Mouse (Mus musculus) lung, postnatal 36 days (tissue): Measurements from ENCODE around the gene Cdhr2.

ENCODE experiments used
- DNase-seq: peaks from one replicate; pipeline ENCODE4 v3.0.0; 2022; ENCODE audit warnings: mixed read lengths

The Cdhr2 gene

DNA sequence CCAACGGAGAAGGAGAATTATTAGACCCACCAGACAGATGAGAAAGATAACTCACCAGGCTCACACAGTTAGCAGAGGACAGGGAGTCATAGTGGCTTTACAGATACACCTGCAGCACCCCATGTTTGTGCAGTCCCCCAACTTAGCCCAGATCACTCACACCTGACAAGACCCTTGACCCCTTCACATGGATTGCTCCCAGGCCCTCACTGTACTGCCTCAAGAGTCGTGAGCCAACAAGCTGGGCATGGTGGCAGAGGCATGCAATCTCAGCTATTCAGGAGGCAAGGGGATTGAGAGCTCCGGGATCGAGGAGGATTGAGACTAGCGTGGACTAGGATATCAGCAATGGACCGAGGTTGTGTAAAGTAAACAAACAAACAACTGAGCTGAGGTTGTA lies 52.5 kb downstream of the Cdhr2 start:
- DNase-seq: no peak

DNA sequence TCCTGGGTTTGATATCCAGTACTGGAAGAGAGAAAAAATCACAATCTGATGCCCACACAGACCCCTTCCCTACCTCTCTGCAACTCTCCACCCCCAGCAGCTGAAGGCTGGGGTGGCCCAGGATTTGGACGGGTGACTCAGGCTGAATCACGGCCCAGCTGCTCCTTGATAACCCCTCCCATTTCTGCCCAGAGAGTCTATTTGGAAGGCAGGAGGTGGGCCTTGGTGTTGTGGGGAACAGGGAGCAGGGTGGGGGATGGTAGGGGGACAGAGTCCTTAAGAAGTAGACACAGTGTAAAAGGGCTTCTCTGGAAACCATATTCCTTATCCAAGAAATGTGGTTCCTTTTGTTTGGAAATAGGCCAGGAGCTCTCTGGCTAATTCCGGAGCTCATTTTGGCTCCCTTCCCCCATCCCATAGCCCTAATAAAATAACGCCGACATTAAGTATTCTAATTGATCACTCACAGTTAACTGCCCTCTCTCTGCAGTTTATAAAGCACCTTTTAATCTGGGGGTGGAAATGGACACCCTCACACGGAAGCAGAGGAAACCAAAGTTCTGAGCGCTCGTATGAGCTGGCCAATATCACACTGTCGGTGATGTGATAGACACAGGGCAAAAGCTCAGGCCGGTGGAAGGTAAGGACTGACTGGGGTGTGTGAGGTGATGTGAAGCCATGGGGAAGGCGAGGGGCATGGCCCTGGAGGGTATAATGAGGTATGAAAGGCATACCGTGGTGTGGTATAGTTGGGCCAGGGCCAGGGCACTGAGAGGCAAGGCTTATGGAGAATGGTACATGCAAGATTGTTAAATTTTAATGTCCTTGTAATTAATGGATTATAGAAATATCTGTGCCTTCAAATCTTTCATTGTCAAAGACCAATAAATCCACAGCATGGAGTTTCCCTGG lies 53.2 kb downstream of the Cdhr2 start:
- DNase-seq: no peak

DNA sequence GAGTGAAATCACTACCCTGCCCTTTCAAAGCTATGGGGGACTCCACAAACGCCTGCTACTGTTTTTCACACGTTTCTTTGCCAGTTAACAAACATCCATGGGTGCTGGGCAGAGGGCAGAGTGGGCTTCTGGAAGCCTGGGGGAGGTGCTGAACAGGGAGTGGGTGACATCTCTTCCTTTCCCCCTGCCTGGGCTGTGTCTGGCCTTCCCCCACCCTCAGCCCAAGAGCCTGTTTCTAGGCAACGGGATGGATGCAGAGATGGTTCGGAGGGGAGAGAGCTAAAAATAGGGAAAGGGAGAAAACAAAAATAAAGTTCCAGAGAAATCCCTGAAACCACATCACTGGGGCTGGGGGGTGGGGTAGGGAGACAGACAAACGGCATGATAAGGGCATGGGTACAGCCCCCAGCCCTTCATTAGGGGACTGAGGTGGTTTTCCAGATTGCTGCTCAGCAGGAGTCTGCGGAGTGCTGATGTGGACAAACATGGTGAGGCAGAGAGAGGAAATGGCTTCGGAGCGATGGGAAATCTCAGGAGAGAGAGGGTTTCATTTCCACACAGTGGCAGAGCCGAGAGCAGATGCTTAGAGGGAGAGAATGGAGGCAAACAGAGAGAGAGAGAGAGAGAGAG lies 54.1 kb downstream of the Cdhr2 start:
- DNase-seq: no peak

DNA sequence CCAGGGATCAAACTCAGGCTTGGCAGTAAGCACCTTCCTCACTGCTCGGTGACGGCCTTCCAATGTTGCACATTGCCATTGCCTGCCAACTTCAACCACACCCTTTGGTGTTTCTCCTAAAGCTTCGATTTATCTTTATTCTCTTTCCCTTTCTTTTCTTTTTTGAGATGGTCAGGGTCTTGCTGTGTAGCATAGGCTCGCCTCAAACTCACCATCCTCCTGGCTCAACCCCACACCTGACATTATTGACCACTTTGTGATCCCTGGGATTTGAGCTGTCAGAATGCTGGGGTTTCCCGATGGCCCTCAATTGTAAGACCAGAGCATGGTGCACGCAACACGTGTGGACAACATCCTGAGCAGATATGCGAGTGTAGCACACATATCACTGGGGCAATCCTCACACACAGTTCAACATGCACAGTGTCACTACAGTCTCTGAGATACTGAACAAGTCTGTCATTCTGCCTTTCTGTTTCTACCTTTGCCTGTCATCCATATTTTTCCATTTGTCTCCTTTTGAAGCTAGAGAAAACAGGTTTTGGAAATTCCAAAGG lies 55.0 kb downstream of the Cdhr2 start:
- DNase-seq: no peak

DNA sequence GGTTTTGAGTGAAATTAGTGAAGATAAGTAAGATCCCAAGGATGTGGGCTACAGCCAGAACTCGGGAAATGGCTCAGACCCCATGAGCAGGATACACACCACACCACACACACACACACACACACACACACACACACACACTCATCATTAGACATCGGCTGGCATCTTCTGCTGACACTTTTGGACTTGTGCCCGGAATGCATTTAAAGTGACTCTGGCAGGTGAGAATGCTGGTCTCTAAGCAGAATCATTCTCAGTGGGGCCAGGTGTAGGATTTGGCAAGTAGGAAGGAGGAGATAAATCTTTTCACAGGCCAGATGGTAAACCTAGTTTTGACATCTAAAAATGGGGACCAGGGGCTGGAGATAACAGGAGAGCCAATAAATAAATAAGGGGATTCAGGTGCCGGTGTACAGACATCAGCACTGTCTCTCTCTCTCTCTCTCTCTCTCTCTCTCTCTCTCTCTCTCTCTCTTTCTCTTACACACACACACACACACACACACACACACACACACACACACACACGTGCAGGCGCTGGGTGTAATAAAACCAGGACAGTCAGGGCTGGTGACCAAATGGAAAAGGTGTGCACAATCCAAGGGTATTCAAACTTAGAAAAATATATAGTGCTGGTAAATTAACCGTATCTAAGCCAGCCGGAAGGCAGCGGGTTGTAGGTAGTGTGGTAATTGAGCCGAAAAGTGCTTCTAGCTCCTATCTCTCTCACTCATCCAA lies 56.0 kb downstream of the Cdhr2 start:
- DNase-seq: no peak

DNA sequence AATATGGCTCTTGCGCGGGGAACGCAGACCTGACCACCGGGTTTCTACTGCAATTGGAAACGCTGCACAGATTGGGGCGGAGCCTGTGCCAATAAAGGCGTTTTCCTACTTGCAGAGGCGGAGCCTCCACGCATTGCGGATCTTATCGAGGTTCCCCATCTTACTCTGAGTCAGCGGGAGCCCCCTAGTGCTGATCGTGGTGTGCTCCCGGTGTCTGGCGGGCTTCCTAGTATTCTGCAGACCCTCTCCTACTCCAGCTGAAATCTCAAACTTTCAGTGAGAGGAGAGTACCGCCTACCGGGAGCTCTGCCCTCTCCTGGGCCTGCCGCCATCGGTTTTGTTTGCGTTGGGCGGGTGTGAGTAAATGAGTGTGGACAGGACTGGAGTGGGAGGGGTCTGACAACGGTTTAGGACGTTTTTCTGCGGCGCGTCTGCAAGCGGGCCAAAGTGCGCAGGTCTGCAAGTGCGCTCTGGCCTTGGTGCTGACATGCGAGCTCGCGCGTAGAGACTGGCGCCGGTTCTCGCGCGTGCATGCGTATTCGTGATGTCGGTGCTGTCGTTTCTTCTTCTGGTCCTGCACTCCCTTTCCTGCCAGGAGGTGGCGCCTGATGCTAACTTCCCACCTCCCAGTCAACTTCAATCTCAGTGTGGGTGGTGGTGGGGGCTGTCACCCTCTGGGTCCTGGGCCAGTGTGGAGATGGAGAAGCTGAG lies 56.9 kb downstream of the Cdhr2 start:
- peak; percentile 71 for DNase-seq

DNA sequence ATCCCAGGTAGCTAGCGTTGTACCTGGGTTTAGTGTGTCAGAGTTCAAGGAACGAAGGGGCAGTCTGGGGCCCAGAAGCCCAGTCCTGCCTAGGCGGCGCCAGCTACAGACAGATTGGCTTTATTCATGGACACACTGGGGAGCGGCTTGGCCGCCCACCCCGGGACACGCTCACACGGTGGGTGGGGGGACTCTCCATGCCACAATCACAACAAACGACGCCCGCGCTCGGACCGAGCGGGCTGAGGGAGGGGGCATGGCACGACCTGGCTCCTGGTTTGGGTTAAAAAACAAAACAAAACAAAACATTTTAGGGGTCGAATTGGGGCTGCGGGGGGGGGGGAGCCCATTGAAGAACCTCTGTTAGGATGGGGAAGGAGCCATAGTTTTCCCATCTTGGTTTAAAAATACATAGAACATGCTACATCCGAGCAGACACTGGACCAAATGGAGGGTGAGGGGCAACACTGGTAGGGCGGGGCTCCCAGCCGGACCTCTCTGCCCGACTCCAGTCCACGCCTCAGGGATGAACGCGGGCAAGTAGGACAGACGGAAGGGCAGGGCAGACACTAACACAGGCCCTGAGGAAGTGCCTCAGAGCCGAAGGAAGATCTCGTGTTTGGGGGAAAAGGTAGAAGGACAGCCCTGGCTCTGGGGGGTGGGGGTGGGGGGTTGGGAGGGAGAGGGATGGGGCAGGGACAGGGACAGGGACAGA lies 57.7 kb downstream of the Cdhr2 start:
- no peak for DNase-seq

DNA sequence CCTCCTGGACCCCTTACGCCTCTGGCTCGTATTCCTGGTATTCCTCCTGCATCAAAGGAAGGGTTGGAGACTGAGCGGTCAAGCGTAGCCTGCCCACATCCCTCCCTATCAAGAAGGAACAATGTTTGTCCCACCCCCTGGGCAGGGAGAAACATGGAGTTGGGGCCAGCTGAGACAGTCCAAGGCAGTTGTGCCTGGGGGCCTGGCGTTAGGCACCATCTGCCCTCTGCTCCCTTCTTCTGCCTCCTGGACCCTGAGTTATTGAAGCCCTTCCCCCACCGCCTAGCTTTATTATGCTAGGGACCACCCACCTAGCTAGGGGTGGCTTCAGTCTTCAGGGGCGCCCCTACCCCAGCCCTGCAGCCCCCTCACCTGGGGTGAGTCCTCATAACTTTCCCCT lies 58.2 kb downstream of the Cdhr2 start:
- no peak for DNase-seq

DNA sequence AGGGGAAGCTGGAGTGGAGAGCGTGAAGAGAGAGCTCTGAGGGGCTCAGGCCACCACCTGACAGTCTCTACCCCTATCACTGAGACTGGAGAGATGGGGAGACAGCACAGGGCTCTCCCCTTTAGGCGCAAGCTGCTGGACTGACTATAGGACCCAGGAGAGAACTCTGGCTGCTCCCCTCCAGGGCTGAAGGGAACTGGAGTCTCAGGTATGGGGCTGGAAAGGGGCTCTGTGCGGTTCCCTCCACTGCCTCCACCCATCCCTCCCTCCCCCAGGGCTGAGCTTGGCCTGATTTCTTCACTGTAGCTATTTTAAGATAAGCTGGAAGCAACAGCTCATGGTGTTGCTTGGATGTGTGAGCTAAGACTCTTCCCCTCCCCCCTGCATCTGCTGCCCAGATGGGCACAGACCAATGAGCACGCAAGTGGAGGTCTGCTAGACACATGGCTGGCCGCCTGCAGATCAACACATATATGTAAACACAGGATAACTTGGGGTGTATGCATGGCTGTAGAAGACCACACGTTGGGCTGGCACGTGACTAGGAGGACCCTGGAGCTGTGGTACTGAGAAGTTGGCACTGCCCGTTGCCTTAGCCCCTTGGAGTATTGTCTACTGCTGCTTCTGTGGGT lies 59.0 kb downstream of the Cdhr2 start:
- DNase-seq: no peak

DNA sequence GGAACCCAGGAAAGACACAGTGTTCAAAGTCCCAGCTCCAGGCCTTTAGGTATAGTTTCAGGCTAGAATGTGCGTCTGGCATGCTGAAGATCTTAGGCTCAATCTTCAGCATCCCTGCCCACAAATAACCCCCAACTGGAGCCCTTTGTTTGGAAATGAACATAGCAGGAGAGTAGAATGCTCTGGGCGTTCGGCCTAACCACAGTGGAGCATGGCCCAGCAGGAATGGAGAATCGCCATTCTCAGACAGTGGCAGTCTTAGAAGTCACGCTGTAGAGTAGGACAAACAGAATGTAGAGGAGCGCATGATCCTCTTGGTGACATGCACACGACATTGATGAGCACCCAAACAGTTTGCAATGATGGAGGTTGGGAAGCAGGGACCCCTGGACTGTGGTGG lies 59.6 kb downstream of the Cdhr2 start:
- no peak for DNase-seq

DNA sequence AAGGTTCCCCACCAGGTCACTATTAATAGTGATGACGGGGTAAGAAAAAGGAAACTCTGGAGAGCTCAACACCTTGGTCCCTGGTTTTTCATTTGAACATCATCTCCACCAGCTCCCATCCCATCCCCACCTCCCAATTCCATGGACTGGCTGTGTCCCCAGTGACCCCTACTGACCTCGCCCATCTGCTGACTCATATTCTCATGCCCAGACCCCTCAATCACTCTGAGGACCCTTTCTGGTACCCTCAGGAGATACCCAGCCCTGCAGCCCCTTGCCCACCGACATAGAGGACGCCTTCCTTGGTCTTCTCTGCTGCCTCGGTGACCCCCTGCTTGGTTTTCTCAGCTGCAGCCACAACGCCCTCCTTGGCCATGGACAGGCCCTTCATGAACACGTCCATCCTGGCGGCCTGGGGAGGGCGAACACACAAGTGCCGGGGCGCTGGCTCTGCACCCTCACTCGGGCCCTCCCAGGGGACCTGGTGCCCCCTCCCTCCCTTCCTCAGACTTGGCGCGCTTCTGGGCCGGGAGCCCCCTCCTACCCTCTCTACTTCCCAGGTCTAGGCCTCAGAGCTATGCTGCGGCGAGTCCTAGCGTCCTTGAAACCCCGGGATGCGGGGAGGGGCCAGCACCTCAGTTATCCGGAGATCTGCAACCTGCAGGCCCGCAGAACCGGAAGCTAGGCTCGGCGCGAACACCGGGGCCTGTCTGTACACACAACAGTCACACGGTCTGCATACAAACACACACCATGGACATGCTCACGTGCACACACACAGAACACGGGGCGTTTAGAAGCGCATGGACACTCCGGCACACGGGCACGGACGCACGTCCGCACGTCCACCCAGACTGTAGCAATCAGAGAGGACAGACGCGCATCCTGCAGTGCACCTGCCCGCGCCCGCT lies 64.3 kb downstream of the Cdhr2 start:
- no peak for DNase-seq

DNA sequence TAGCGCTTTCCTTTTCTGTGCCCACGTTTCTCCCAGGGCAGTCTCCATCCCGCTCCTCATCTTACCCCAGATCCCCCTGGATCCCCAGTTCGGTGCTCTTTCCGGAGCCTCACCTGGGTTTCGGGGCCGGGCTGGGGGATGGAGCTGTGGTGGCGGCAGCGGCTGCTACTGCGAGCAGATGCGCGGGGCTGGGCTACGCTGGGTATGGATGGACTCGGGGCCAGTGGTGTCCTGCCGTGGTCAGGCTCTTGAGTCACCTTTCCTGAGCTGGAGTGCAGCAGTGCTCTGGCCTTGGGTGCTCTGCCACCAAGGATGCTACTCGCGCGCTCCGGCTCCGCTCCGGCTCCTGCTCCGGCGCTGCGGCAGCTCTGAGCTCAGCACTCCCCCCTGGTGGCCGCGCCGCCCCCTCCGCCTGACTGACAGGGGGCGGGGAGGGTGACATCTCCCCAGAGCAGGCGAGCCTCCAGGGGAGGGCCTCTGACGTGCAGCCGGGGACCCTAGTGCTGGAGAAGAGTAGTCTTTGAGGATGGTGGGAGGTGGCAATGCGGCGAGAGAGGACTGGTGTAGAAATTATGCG lies 65.0 kb downstream of the Cdhr2 start, which contains the start of gene Sncb:
Sncb (minus strand) TSS at position 404 of the 577 bp plus-strand sequence.
- peak; percentile 13 for DNase-seq

DNA sequence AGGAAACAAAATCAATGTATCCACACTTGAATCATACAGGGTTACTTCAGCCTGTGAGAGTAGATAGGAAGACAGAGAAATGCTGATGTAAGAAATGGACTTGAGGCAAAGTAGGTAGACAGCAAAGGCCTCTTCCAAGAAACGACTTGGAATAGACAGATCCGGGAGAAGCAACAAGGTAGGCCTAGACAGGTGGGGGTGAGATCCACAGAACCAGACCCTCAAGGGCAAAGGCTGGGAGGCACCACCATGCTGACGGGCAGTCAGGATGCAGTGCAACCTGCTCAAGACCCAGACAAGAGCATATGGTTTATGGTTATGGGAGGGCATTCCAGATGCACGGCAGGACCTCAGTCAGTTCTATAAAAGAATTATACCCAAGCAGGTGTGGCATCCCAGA lies 65.8 kb downstream of the Cdhr2 start:
- DNase-seq: no peak

DNA sequence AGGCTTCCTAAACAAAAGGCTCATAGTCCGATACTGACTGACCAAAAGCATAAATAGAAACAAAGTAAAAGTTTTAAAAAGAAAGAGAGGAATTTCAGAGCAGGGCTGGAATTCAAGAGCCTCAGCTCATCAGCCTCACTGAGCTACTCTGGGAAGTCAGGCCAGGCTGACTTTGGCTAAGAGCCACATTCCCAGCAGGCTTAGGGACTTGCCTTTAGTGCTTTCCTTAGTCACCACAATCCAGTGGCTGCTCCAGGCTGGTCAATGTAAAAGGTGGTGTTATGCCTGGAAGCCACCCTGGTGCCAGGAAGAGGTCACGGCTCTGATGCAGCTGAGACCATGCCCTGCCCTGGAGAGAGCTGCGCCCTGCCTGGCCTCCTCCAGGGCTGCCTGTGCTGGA lies 79.3 kb downstream of the Cdhr2 start:
- DNase-seq: peak; percentile 21

DNA sequence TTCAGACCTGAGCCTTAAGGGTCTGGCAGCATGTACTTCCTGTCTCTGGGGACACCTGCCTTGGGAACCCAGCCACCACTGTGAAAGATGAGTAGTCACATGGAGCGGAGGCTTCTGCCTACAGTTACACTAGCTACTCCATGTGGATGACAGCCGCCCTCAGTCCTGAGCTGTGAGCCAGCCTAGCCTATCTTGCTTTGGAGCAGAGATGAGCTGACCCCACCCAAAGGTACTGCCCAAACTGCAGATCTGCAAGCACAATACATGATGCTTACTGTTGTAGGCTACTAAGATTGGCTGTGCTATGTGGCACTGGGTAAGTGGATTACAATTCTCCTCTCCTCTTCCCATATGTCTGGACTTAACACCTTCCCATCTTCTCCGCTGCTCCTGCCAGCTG lies 79.8 kb downstream of the Cdhr2 start:
- DNase-seq: no peak

DNA sequence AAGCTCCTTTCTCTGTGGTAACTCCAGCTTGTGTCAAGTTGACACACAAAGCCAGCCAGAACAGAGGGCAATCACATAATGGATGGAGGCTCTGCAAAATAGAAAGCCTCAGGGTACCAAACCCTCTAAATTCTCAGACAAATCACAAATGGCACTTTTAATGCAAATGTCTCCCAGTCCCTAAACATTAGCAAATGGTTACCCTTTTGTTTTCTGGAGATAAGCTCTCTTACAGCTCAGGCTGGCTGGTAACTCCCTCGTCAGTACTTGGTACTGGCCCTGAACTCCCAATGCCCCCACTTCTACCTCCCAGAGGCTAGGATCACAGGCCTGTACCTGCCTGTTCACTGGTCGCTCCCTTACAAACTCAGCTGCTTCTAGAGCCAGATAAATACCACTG lies 82.0 kb downstream of the Cdhr2 start:
- DNase-seq: no peak

DNA sequence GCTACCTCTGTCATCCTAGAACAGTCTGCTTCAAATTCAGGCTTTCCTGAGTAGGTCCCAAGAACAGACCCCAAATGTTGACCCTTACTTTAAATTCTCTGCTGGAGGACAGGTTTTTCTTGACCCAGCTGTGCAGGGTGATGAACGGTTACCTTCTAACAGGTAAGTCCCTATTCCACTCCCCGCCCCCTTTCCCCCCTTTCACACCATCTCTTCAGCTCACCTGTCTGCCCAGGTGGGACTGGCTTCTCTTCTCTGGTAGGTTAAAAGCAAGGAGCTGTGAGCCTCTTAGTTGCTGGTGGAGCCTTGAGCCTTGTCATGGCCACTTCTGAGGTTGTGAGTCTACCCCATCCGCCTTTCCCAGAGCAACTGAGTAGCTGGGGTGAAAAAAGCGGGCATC lies 82.4 kb downstream of the Cdhr2 start, which contains the start of gene Eif4e1b:
Eif4e1b (plus strand) TSS at position 301 of the 400 bp plus-strand sequence.
- no peak for DNase-seq
